Comparison of ENCODE assay signal across 19 mouse cellular contexts in genomic region chr1:58570437-58570836, GRCm38 (mm10).
"Had no signal": no experiment of that assay in that cellular context is flagged by ENCODE, and none has a peak within 500 bp of the region (broad histone marks: within the 10 kb centered on the region; RNA-seq: fewer than 3 reads in every experiment).

No protein-coding gene starts in this region.

- H3K27me3 ChIP-seq: midbrain, embryonic 13.5 days; midbrain, embryonic 15.5 days; neural tube, embryonic 13.5 days; neural tube, embryonic 15.5 days had no signal

- ATAC-seq: midbrain, embryonic 13.5 days; midbrain, embryonic 15.5 days had no signal

- DNase-seq: lung, adult 18-20 months; lung, embryonic 14.5 days; lung, postnatal 10 days; lung, postnatal 36 days; retina, postnatal 1 day; right cerebral cortex, adult 18-20 months; right cerebral cortex, postnatal 25 days; right cerebral cortex, postnatal 4 days; spleen, adult 18-20 months; thymus, adult 18-20 months; thymus, postnatal 14 days; thymus, postnatal 36 days had no signal

- H3K27ac ChIP-seq: macrophage; midbrain, embryonic 13.5 days; midbrain, embryonic 15.5 days; neural tube, embryonic 13.5 days; neural tube, embryonic 15.5 days had no signal

- H3K4me3 ChIP-seq: midbrain, embryonic 13.5 days; midbrain, embryonic 15.5 days; myocyte; neural tube, embryonic 13.5 days; neural tube, embryonic 15.5 days had no signal

- H3K36me3 ChIP-seq: midbrain, embryonic 13.5 days; midbrain, embryonic 15.5 days; neural tube, embryonic 13.5 days; neural tube, embryonic 15.5 days had no signal

- H3K4me2 ChIP-seq: lung, embryonic 14.5 days; midbrain, embryonic 11.5 days; midbrain, embryonic 13.5 days; midbrain, embryonic 15.5 days; neural tube, embryonic 13.5 days; neural tube, embryonic 15.5 days had no signal

- H3K4me1 ChIP-seq: midbrain, embryonic 15.5 days; neural tube, embryonic 13.5 days; neural tube, embryonic 15.5 days had no signal

- H3K9me3 ChIP-seq: midbrain, embryonic 13.5 days; midbrain, embryonic 15.5 days; neural tube, embryonic 13.5 days; neural tube, embryonic 15.5 days had no signal

- H3K9ac ChIP-seq: lung, embryonic 14.5 days; midbrain, embryonic 13.5 days; midbrain, embryonic 15.5 days; neural tube, embryonic 13.5 days; neural tube, embryonic 15.5 days had no signal
